Mouse (Mus musculus): Measurements from ENCODE around the gene Olfml3. TPM values are rescaled to one million over a fixed set of nuclear protein-coding genes. Genes with fewer than 3 reads are reported as not detected.

The Olfml3 gene
- polyA plus RNA-seq, 1 experiment from 2014 or later = 5.3 TPM

DNA sequence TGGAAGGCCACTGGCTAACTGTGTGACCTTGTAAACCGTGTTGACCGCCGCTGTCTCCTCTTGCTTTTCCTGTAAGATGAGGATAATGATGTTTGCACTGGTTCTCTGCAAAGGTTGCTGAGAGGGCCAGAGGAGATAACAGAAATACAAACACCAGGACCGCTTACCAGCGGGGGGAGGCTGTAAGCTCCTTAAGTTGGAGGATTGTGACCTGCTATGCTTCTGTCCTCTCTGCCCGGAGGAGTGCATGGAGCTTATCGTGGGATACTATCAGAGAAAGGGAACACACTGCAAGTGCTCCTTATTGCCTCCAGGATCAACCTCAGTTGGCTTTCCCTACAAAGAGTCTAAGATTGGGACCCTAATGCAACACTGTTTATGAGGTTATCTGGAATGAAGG lies 65.1 kb downstream of the Olfml3 start:
- H3K9ac ChIP-seq (ENCODE audit: low read depth, low read length) = no peak overlapping the region
- H3K27ac ChIP-seq (ENCODE audit: low read length) = no peak overlapping the region
- no peak overlapping the region for H3K4me3 ChIP-seq (ENCODE audit: low read depth, low read length)
- no peak overlapping the region for H3K4me2 ChIP-seq (ENCODE audit: low read length)
- ATAC-seq = no peak
- H3K4me1 ChIP-seq (ENCODE audit: control insufficient read depth, insufficient read depth, low read length) = no peaks in the 10 kb centered on the region
- H3K36me3 ChIP-seq (ENCODE audit: control insufficient read depth, insufficient read depth, low read length) = no peaks in the 10 kb centered on the region
- no peaks in the 10 kb centered on the region for H3K27me3 ChIP-seq (ENCODE audit: control insufficient read depth, insufficient read depth, low read depth, low read length)
- H3K9me3 ChIP-seq (replicated peaks; ENCODE audit: control insufficient read depth, low read length, poor library complexity, severe bottlenecking) = no peaks in the 10 kb centered on the region
- 27% methylated on average over 7 of the region's 7 CpGs for WGBS

Other genes with a start within 250 kb of the Olfml3 start
- gene Syt6, start 162.8 kb downstream of the Olfml3 start, polyA plus RNA-seq (2015; fragmentation: Nextera tagmentation; extraction: Ambion mirVana) = 14.7 and 14.8 TPM in 2 replicates
- 0.11 and 0.29 TPM in 2 replicates for gene Atg4a-ps, start 91.9 kb downstream of the Olfml3 start, polyA plus RNA-seq (2015; fragmentation: Nextera tagmentation; extraction: Ambion mirVana)
- not detected in 2 replicates for gene Gm10964, start 1.4 kb upstream of the Olfml3 start, polyA plus RNA-seq (2015; fragmentation: Nextera tagmentation; extraction: Ambion mirVana)
- gene Hipk1, start 53.6 kb upstream of the Olfml3 start, polyA plus RNA-seq (2015; fragmentation: Nextera tagmentation; extraction: Ambion mirVana) = 11.1 and 11.5 TPM in 2 replicates
- gene Dclre1b, start 71.4 kb upstream of the Olfml3 start, polyA plus RNA-seq (2015; fragmentation: Nextera tagmentation; extraction: Ambion mirVana) = 20.3 and 22.0 TPM in 2 replicates
- 20.5 and 22.8 TPM in 2 replicates for gene Ap4b1, start 71.5 kb upstream of the Olfml3 start, polyA plus RNA-seq (2015; fragmentation: Nextera tagmentation; extraction: Ambion mirVana)
- gene Gm43064, start 71.6 kb upstream of the Olfml3 start, polyA plus RNA-seq (2015; fragmentation: Nextera tagmentation; extraction: Ambion mirVana) = 0.15 and 0.65 TPM in 2 replicates
- gene Bcl2l15, start 94.6 kb upstream of the Olfml3 start, polyA plus RNA-seq (2015; fragmentation: Nextera tagmentation; extraction: Ambion mirVana) = 0.31 and 0.36 TPM in 2 replicates
- 0.39 and 0.62 TPM in 2 replicates for gene Ptpn22, start 121.8 kb upstream of the Olfml3 start, polyA plus RNA-seq (2015; fragmentation: Nextera tagmentation; extraction: Ambion mirVana)
- gene Rsbn1, start 176.1 kb upstream of the Olfml3 start, polyA plus RNA-seq (2015; fragmentation: Nextera tagmentation; extraction: Ambion mirVana) = 22.3 and 22.8 TPM in 2 replicates
- 21.2 and 21.9 TPM in 2 replicates for gene Phtf1, start 230.1 kb upstream of the Olfml3 start, polyA plus RNA-seq (2015; fragmentation: Nextera tagmentation; extraction: Ambion mirVana)